Mouse (Mus musculus) G1E (cell line): ENCODE results near the gene Aco2. TPM values are rescaled to one million over a fixed set of nuclear protein-coding genes. Genes with fewer than 3 reads are reported as not detected.
A peak's percentile ranks its signal among the peaks of the same experiment; 100 is the strongest.

Source experiments
- ATAC-seq: 2 replicates; pipeline ENCODE4 v1.8.0; 2016; ENCODE audit warnings: mild to moderate bottlenecking; ENCODE audit not compliant: insufficient number of reproducible peaks, poor library complexity, low FRiP score, severe bottlenecking; ENCODE audit errors: extremely low read depth
- DNase-seq: peaks from one replicate; pipeline ENCODE4 v3.0.0; 2012; ENCODE audit warnings: low spot score
- H3K27me3 ChIP-seq: 2 replicates; pipeline ENCODE4 v1.6.1; 2012; ENCODE audit warnings: mild to moderate bottlenecking, low read length, inconsistent platforms; ENCODE audit not compliant: insufficient read depth
- H3K36me3 ChIP-seq: replicated peaks from 2 replicates; pipeline ENCODE3; 2012; ENCODE audit warnings: mild to moderate bottlenecking, inconsistent platforms
- H3K4me1 ChIP-seq: 2 replicates; pipeline ENCODE4 v1.6.1; 2012; ENCODE audit warnings: low read depth, low read length, inconsistent platforms, mixed read lengths; ENCODE audit not compliant: insufficient read depth
- H3K4me3 ChIP-seq: 2 replicates; pipeline ENCODE4 v1.5.1; 2012; ENCODE audit warnings: low read depth, mild to moderate bottlenecking, inconsistent platforms, low read length, moderate library complexity, mixed read lengths
- H3K9me3 ChIP-seq: replicated peaks from 2 replicates; pipeline ENCODE4 v1.6.1; 2012; ENCODE audit warnings: inconsistent platforms
- CTCF ChIP-seq: IDR thresholded peaks from 2 replicates; pipeline ENCODE4 v1.5.1; 2012; ENCODE audit warnings: low read depth, low read length, inconsistent platforms, mixed read lengths
- GATA1 ChIP-seq: IDR thresholded peaks from 2 replicates; pipeline ENCODE4 v1.6.1; 2012; ENCODE audit warnings: borderline replicate concordance, low read length, inconsistent platforms, mixed read lengths
- GATA2 ChIP-seq: IDR thresholded peaks from 2 replicates; pipeline ENCODE4 v1.6.1; 2012; ENCODE audit warnings: low read depth, low read length, inconsistent platforms, borderline replicate concordance
- POLR2AphosphoS5 ChIP-seq: IDR thresholded peaks from 2 replicates; pipeline ENCODE4 v1.6.1; 2012; ENCODE audit warnings: low read depth, low read length, inconsistent platforms; ENCODE audit not compliant: insufficient replicate concordance
- TAL1 ChIP-seq: conservative IDR thresholded peaks from 2 replicates; pipeline ENCODE4 v1.6.1; 2012; ENCODE audit warnings: low read depth, low read length, inconsistent platforms, mixed read lengths
- polyA plus RNA-seq: library from polyadenylated mRNA; stranded (reverse); fragments of >175 nt; gene quantifications from 2 replicates; pipeline ENCODE4 v1.2.3, GENCODE M21; 2012
- total RNA-seq, 2 experiments: library from RNA; stranded (forward) in 1 of 2; stranded (reverse) in 1 of 2; fragments of 200-1000 nt in 1 of 2; fragments of >200 nt in 1 of 2; fragmentation: Nextera tagmentation in 1 of 2; gene quantifications; 2 replicates each; pipeline ENCODE4 v1.2.3; 2014 to 2017

Aco2 gene
- total and polyA plus RNA-seq, 3 experiments = 124 to 177 (median 142) TPM

DNA sequence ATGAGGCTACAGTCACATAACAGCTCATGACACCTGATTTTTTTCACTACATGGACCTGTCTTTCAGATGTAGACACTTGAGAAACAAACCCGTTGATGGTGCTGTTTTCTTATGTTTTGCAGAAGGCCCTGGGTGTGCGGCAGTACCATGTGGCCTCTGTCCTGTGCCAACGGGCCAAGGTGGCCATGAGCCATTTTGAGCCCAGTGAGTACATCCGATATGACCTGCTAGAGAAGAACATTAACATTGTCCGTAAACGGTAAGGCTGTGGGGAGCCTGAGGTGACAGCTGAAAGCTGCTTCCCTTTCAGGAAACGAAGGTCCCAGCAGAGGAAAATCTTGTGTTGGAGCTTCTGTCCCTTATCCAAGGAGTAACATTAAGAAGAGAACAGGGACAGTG is 17.1 kb downstream of the Aco2 start:
- Histone ChIP-seq H3K27me3 (no peaks in the 10 kb centered on the region), H3K36me3 (peaks cover 91% of the 10 kb centered on the region), H3K9me3 (no peaks in the 10 kb centered on the region), H3K4me1 (peaks cover 44% of the 10 kb centered on the region), H3K4me3 (no peak overlapping the region)
- ATAC-seq (no peak), DNase-seq (no peak)
- no peak for TF ChIP-seq TAL1
- TF ChIP-seq CTCF = no peak
- TF ChIP-seq POLR2AphosphoS5 = no peak
- TF ChIP-seq GATA1 = no peak
- TF ChIP-seq GATA2 = no peak

- H3K36me3 ChIP-seq = peaks cover 93% of the 10 kb centered on the region
- H3K4me1 ChIP-seq = peaks cover 43% of the 10 kb centered on the region
- no peaks in the 10 kb centered on the region for H3K9me3 ChIP-seq
- no peaks in the 10 kb centered on the region for H3K27me3 ChIP-seq
- no peak overlapping the region for H3K4me3 ChIP-seq
- no peak for ATAC-seq
- no peak for DNase-seq
- TF ChIP-seq GATA2 (no peak), CTCF (no peak), GATA1 (no peak), TAL1 (no peak), POLR2AphosphoS5 (no peak)
These were observed 19.2 kb downstream of the Aco2 start for GRCm38 (mm10) chr15:81891140-81891802.

GRCm38 (mm10) chr15:81891822-81892580 is 19.9 kb downstream of the Aco2 start:
- Histone ChIP-seq H3K4me1 (peaks cover 41% of the 10 kb centered on the region), H3K36me3 (peaks cover 94% of the 10 kb centered on the region), H3K9me3 (no peaks in the 10 kb centered on the region), H3K27me3 (no peaks in the 10 kb centered on the region), H3K4me3 (peak overlapping the region; percentile 28; the same call in 1 of the 2 replicates)
- TF ChIP-seq TAL1 (no peak), GATA1 (no peak), POLR2AphosphoS5 (no peak), CTCF (no peak), GATA2 (no peak)
- ATAC-seq (peak; percentile 54; the same call in 1 of the 2 replicates), DNase-seq (peak; percentile 26)

DNA sequence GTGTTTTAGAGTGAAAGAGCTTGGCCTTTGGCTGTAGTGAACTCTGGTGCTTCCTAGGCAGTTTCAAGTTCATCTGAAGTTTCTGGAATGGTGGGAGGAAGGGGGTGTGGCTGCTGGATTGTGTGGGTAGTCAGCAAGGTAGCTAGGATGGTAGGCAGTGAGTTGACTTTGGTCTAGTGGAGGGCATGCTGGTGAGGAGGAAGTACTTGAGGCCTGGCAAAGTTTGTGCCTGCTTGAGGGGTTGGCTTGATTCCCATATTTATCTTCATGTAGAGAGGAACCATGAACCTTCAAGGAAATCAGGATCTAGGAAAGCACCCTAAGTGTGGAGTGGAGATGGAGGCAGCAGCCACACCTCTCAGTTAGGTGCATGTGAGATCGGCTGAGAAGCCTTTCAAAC is 21.9 kb downstream of the Aco2 start:
- no peak overlapping the region for H3K4me3 ChIP-seq
- no peaks in the 10 kb centered on the region for H3K9me3 ChIP-seq
- ATAC-seq (no peak), DNase-seq (no peak)
- H3K4me1 ChIP-seq = peaks cover 33% of the 10 kb centered on the region
- H3K36me3 ChIP-seq = peaks cover 95% of the 10 kb centered on the region
- no peaks in the 10 kb centered on the region for H3K27me3 ChIP-seq
- no peak for TF ChIP-seq GATA2
- no peak for TF ChIP-seq CTCF
- TF ChIP-seq POLR2AphosphoS5 = no peak
- TF ChIP-seq GATA1 = no peak

- TF ChIP-seq GATA1 = no peak
- no peaks in the 10 kb centered on the region for H3K9me3 ChIP-seq
- ATAC-seq (no peak), DNase-seq (no peak)
- H3K4me3 ChIP-seq = no peak overlapping the region
- peaks cover 12% of the 10 kb centered on the region for H3K4me1 ChIP-seq
- no peaks in the 10 kb centered on the region for H3K27me3 ChIP-seq
- peaks cover 93% of the 10 kb centered on the region for H3K36me3 ChIP-seq
These were observed 24.3 kb downstream of the Aco2 start for GRCm38 (mm10) chr15:81896407-81896806.

DNA sequence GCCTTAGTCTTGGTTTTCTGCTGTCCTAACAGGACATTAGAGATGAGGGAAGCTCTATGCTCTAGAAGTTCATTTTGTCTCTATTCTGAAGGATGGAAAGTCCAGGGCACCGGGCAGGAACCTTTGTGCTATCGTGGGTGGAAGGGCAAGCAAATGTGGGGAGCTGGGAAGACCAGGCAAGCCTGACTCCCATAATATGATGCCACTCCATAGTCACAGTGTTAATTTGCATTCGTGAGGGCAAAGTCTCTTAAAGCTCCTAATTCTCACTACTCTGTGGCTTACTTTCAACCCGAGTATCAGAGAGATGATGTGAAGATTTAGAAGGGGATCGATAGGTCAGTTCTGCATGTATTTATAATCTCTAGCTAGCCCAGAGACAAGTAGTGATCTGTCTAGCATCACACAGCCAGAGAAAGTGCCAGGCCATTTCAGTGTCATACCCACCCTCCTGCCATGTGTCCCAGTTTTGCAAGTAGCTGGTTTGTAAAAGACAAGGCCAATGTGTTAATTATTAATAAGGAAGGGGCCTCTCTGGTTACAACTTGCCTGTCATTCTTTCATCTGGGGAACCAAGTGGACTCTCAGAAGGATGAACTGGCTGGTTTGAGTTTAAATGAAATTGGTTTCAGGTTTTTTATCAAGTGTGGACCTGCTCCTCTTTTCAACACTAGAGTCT is 25.6 kb downstream of the Aco2 start:
- Histone ChIP-seq H3K36me3 (peaks cover 94% of the 10 kb centered on the region), H3K9me3 (no peaks in the 10 kb centered on the region), H3K4me3 (no peak overlapping the region), H3K27me3 (no peaks in the 10 kb centered on the region), H3K4me1 (no peaks in the 10 kb centered on the region)
- ATAC-seq = no peak
- DNase-seq = no peak
- TF ChIP-seq CTCF (no peak), TAL1 (no peak), GATA1 (no peak), GATA2 (no peak), POLR2AphosphoS5 (no peak)
